18 mouse cellular contexts compared by ENCODE assay signal in genomic region chr8:92616341-92617115, GRCm38 (mm10). TPM values are rescaled to one million over a fixed set of nuclear protein-coding genes. Genes with fewer than 3 reads are reported as not detected.
"Had no signal": no experiment of that assay in that cellular context is flagged by ENCODE, and none has a peak within 500 bp of the region (broad histone marks: within the 10 kb centered on the region; RNA-seq: fewer than 3 reads in every experiment).

No protein-coding gene starts in this region.

- ATAC-seq: midbrain, embryonic 16.5 days had no signal

- H3K4me2 ChIP-seq: limb, embryonic 13.5 days; midbrain, embryonic 12.5 days; neural tube, embryonic 13.5 days; stomach, embryonic 15.5 days had no signal

- H3K9me3 ChIP-seq: limb, embryonic 13.5 days; midbrain, embryonic 12.5 days; neural tube, embryonic 13.5 days; stomach, embryonic 15.5 days had no signal

- H3K4me3 ChIP-seq: layer of hippocampus, adult 2 months; limb, embryonic 13.5 days; midbrain, embryonic 12.5 days; neural tube, embryonic 13.5 days; stomach, embryonic 15.5 days had no signal

- H3K36me3 ChIP-seq: limb, embryonic 13.5 days; midbrain, embryonic 12.5 days; neural tube, embryonic 13.5 days; stomach, embryonic 15.5 days had no signal

- H3K27ac ChIP-seq: layer of hippocampus, adult 2 months; limb, embryonic 13.5 days; liver, embryonic 14.5 days; midbrain, embryonic 12.5 days; neural tube, embryonic 13.5 days; stomach, embryonic 15.5 days had no signal

- DNase-seq: kidney, postnatal 10 days; kidney, postnatal 4 days; retina, postnatal 1 day; thymus, adult 2 months; thymus, postnatal 25 days had no signal

- H3K4me1 ChIP-seq: midbrain, embryonic 12.5 days; neural tube, embryonic 13.5 days; stomach, embryonic 15.5 days had no signal

- H3K9ac ChIP-seq: limb, embryonic 13.5 days; liver, embryonic 14.5 days; midbrain, embryonic 12.5 days; neural tube, embryonic 13.5 days; stomach, embryonic 15.5 days had no signal

- H3K27me3 ChIP-seq: neural tube, embryonic 13.5 days; stomach, embryonic 15.5 days had no signal

RNA-seq across cellular contexts. Expression of gene Irx6, which starts 57.6 kb away (rescaled TPM):
- total RNA-seq: liver, adult 2 months; megakaryocyte-erythroid progenitor cell, adult 5-6 weeks had no signal
- polyA plus RNA-seq: kidney, embryonic 14.5 days; liver, adult 2 months; spleen, adult 2 months; testis, adult 2 months; urinary bladder, adult 2 months had no signal
